Mouse (Mus musculus) A20 (cell line): ENCODE data around the gene Fam71b.

Experiments used
- DNase-seq: peaks from one replicate; pipeline ENCODE4 v3.0.0-alpha.2; 2011; ENCODE audit warnings: low read depth, low spot score

The Fam71b gene

DNA sequence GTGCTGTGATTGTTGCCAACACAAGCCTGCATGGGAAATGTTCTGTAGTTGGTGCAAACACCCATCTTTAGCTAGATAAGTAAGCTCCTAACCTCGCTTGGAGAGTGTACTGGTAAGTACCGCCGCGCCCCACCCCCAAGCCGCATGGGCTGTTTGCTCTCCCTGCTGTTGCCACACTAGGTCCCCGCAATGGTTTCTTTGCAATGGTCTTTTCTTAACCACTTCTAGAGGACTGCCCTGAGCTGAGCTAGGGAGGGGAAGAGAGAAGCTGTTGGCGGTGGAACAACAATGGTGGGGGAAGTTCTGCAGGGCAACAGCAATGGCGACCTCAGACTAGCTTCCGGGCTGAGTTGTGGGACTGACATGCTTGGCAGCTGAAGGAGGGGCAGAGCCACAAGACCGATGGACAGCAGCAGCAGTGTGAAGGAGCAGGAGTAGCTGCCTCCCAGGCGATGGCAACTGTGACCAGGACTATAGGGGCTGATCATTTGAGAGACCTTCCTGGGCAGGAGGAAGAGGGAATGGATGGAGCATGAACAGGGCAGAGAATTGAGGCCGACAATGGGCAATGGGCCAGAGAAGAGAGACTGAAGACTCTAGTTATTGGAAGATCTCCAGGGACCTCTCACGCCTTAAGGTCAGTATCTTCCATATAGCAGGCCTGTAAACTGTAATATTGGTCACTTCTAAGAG, at the start of gene Fam71b:
Fam71b (plus strand) TSS at position 393 of the 693 bp plus-strand sequence.
- no peak for DNase-seq

- no peak for DNase-seq
Measured at GRCm38 (mm10) chr11:46347756-46348155, 48.6 kb upstream of the Fam71b start.

GRCm38 (mm10) chr11:46348416-46348815, 47.9 kb upstream of the Fam71b start:
- DNase-seq, result no peak

- no peak for DNase-seq
Measured at GRCm38 (mm10) chr11:46349681-46350410, 46.5 kb upstream of the Fam71b start.

GRCm38 (mm10) chr11:46358369-46358768, 38.0 kb upstream of the Fam71b start:
- DNase-seq, result no peak

DNA sequence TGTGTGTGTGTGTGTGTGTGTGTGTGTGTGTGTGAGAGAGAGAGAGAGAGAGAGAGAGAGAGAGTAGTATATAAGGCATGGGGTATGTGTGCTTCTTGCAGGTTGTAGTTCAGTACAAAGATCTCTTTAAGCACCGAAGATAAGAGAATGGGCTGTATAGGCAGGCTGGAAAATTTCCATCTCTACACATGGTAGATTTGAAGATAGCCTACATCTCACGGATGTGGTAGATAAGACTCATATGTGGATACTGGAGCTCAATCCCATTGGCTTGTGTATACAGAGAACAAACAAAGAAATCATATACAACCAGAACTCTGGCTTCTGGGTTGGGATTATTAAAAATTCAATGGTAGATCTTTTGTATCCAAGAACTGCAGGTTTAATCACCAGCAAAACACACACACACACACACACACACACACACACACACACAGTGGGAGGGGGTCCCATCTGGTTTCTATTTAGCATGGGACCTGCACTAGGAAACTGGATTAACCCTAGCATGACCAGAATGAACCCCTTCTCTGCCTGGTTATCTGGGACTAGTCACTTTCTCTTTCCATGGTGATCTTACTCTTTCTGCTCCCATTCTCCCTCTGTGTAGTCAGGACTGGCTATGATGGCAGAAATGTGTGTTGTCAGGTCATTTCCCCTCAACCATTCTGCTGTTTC, 35.2 kb upstream of the Fam71b start:
- DNase-seq, result no peak

DNA sequence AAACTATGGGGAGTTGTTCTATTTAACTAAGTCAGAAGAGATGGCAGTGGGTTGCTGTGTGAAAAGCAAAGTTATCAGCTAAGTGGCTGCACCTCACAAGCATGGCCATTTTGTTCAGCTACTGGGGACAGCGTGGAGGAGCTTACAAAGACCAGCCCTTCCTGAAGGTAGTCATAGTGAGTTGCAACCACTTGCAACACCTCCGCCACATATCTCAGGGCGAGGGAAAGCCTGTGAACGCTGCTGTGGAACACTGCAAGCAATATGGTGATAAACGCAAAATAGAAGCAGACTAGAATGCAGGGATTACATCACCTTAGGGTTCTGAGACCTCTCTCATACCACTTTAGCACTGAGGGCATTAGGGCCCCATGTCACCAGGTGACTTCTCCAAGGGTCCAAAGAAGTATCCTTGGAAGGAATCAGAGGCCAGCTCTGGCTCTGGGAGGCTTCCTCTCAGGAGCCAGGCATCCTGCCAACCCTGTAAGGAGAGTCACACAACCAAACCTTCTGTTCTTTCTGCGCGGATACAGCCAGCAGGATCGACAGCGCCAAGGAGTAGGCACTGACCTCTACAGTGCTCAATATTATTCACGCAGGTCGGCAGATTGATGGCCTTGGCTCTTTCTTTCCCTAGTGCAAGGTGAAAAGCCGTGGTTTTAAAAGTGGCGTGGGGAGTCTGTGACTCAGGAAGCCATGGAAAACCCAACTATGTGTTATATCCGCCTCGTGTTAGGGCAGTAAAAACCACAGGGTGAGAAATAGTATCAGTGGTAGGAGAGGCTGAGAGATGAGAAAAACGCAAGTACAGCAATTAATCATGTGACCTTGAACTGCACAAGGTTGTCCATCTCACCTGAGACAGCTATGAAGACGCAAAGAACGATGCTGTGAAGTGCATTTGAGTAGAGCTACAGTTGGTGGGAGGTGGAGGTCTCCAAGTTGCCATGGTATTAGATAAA, 34.0 kb upstream of the Fam71b start:
- DNase-seq, result no peak

DNA sequence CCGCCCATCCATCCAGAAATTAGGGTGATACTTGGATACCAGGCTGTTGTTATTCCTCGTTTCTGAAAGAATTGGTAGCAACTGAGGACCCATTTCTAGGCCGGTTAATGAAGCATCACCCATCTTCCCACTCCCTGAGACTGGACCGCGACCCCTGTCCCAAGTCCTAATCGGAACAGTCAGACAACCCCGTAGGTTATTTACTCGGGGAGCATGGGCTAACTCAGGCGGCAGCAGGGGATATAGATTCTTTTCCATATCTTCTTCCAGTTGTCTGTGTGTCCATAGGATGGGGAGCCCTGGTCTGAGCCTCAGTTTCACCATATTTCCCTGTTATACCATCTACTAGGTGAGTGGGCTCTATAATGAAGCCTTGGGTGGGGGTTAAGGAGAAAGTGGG, 32.5 kb upstream of the Fam71b start:
- no peak for DNase-seq

DNA sequence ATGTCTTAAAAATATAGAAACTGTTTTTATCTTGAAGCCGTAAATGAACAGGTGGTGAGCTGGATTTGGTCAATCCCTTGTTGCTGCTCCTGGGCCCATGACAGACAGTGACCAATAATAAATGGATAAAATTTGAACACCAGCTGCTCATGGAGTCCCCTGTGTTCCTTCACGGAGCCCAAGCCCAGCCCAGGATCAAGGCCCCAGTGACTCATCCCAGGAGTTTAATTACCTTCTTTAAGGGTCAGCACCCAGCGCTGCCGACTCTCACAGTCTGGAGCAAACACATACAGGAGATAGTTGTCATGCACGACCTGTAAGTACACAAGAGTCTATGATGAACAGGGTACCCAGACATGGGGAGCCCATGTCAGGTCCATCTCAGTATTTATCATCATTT, 30.6 kb upstream of the Fam71b start:
- DNase-seq, result no peak

DNA sequence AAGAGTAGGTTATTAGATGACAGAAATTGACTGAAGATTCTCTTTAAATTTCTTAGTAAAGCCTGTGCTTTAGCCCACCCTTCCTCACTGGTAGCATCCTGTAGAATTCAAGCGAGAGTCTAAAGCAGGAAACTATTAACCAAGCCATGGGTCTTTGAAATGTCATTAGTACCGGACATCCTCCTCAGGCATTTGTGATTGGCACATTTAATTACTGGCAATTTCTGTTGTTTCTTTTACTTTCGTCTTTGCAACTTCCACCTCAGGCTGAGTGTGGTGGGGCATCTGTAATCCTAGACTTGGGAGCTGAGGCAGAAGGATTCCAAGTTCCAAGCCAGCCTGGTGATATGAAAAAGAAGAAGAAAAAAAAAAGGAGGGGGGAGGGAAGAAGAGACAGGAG, 30.0 kb upstream of the Fam71b start:
- no peak for DNase-seq

GRCm38 (mm10) chr11:46370457-46370856, 25.9 kb upstream of the Fam71b start:
- no peak for DNase-seq

- no peak for DNase-seq
Measured at GRCm38 (mm10) chr11:46371250-46371649, 25.1 kb upstream of the Fam71b start.

GRCm38 (mm10) chr11:46372331-46372953, 23.9 kb upstream of the Fam71b start:
- DNase-seq, result no peak

- peak; percentile 86 for DNase-seq
Measured at GRCm38 (mm10) chr11:46373071-46374030, 23.0 kb upstream of the Fam71b start.

- no peak for DNase-seq
Measured at GRCm38 (mm10) chr11:46375015-46375414, 21.3 kb upstream of the Fam71b start.

- no peak for DNase-seq
Measured at GRCm38 (mm10) chr11:46377316-46377715, 19.0 kb upstream of the Fam71b start.

DNA sequence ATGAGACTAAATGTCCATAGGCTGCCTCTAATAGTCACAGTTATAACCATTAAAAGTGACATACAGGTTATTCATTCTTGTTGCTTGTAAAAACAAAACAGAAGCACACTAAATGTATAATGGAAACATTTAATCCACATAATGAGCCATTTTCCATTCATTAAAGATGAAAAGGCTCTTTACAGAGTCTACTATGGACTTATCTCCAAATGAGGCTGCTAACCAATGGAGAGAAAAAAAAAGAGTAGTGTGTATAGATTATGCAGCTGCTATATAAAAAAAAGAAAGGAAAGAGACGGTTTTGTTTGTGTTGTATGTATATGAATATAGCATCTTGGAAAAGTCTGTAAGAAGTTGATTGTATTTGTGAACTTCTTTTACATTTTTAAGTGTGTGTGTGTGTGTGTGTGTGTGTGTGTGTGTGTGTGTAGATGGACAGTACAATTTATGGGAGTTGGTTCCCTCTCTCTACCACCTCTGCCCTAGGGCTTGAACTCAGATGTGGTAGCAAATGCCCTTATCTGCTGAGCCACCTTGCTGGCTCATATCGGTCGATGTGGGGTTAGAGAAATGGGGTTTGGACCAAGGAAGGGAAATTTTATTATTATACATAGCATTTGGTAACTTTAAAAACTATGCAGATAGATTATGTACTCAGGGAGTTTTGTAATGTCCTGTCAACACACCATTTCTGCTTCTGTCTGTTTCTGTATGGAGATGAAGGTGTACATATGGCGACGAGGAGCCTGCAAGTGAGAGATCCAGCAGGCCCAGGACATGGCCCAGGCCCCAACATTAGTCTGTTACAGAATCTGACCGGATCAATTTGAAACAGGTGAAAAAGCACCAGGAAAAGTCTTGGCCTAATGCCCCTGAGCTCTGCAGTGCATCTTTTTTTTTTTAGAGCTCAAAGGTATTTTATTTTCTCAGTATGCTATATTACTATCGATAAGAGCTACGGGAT, 18.3 kb upstream of the Fam71b start:
- DNase-seq, result no peak

DNA sequence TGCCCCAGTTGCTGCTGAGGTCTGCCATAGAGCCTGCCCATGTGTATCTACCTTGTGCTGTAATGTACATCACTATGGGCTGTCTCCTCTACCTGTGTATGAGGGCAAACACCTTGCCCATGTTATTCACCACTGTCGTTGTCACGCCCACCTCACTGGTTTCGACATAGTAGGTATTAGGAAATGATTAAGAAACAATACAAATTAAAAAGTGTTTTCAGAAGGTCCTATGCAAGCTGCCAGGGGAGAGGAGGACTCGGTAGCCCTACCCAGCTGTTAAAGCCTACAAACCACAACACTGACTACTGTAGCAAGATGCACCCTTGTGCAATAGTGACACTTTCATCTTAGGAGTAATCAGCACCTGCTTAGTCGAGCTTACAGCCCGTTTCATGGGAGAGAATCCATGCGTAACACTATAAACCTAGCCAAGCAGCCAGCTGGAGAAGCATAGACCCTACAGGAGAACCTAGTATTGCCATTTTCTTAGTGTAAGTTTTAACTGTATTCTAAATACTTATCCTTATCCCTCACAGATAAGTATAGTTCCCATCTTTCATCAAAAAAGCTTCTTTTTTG, 16.2 kb upstream of the Fam71b start:
- peak; percentile 68 for DNase-seq
